Mouse (Mus musculus) neural tube, embryonic 11.5 days (tissue): ENCODE results near the gene 3110082I17Rik. TPM values are rescaled to one million over a fixed set of nuclear protein-coding genes. Genes with fewer than 3 reads are reported as not detected.

Experiments used
- ATAC-seq: fragments of 200-750 bp; cut with Nextera tagmentation; 2 replicates; pipeline ENCODE4 v1.8.0; 2017; ENCODE audit warnings: moderate number of reproducible peaks, mild to moderate bottlenecking, moderate TSS enrichment, moderate library complexity; ENCODE audit not compliant: insufficient read depth, low FRiP score, low TSS enrichment
- DNase-seq: peaks from one replicate; pipeline ENCODE4 v3.0.0-alpha.2; 2015; ENCODE audit warnings: low spot score
- H3K27ac ChIP-seq: fragments of 300-500 bp; sonication (generic); 2 replicates; pipeline ENCODE4 v1.5.1; 2014; ENCODE audit warnings: low read depth, mild to moderate bottlenecking, low read length
- H3K27me3 ChIP-seq: fragments of 300-500 bp; sonication (generic); 2 replicates; pipeline ENCODE4 v1.6.1; 2014; ENCODE audit warnings: mild to moderate bottlenecking, low read length, mixed read lengths; ENCODE audit not compliant: control insufficient read depth, insufficient read depth
- H3K36me3 ChIP-seq: fragments of 300-500 bp; sonication (generic); 2 replicates; pipeline ENCODE4 v1.6.1; 2014; ENCODE audit warnings: mild to moderate bottlenecking, low read length, moderate library complexity, mixed read lengths; ENCODE audit not compliant: control insufficient read depth, insufficient read depth
- H3K4me1 ChIP-seq: fragments of 300-500 bp; sonication (generic); 2 replicates; pipeline ENCODE4 v1.6.1; 2014; ENCODE audit warnings: low read length, mixed read lengths; ENCODE audit not compliant: control insufficient read depth, insufficient read depth
- H3K4me2 ChIP-seq: fragments of 300-500 bp; sonication (generic); 2 replicates; pipeline ENCODE4 v1.6.1; 2014; ENCODE audit warnings: low read depth, mild to moderate bottlenecking, moderate library complexity
- H3K4me3 ChIP-seq: fragments of 300-500 bp; sonication (generic); 2 replicates; pipeline ENCODE4 v1.5.1; 2014; ENCODE audit warnings: low read depth, low read length
- H3K9ac ChIP-seq: fragments of 300-500 bp; sonication (generic); 2 replicates; pipeline ENCODE4 v1.6.1; 2014; ENCODE audit warnings: mild to moderate bottlenecking, low read length
- H3K9me3 ChIP-seq: fragments of 300-500 bp; sonication (generic); 2 replicates; pipeline ENCODE4 v1.6.1; 2016; ENCODE audit warnings: low read length; ENCODE audit not compliant: control insufficient read depth
- WGBS: fragments of 180-500 bp; shearing (Covaris S2); extraction: QIAGEN DNeasy Blood & Tissue Kit; methylation state at CpG from one replicate; pipeline ENCODE4 v1.1.7; 2014; 5-methylcytosine and 5-hydroxymethylcytosine counted together
- polyA plus RNA-seq: library from polyadenylated mRNA; unstranded; fragments of >200 nt; fragmentation: Nextera tagmentation; extraction: Ambion mirVana; gene quantifications from 2 replicates; pipeline ENCODE4 v1.2.1, GENCODE M21; 2014

The 3110082I17Rik gene
- polyA plus RNA-seq, 1 experiment from 2014 or later = 37.6 TPM

DNA sequence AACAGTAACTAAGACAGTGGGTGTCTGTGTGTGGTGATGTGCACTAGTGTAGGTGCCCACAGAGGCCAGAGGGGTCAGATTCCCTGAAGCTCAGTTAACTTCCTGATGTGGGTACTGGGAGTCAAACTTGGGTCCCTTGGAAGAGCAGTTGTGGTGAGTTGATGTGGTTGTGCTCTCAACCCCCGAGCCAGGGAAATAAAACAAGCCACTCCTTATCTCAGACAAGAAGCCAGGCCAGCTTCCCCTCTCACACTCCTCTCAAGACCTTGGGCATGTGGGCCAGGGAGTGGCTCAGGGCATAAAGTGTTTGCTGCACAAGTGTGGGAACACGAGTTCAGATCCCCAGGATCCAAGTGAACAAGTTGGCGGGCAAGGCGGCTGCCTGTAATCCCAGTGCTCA lies 6.5 kb upstream of the 3110082I17Rik start:
- WGBS = 75% methylated on average over 4 of the region's 4 CpGs
- no peaks in the 10 kb centered on the region for H3K9me3 ChIP-seq
- H3K27me3 ChIP-seq = no peaks in the 10 kb centered on the region
- no peak overlapping the region for H3K9ac ChIP-seq
- no peak overlapping the region for H3K4me2 ChIP-seq
- H3K4me1 ChIP-seq = no peaks in the 10 kb centered on the region
- ATAC-seq = no peak
- peaks cover 6% of the 10 kb centered on the region; the same call in 1 of the 2 replicates for H3K36me3 ChIP-seq
- DNase-seq = no peak
- no peak overlapping the region for H3K27ac ChIP-seq
- H3K4me3 ChIP-seq = no peak overlapping the region

DNA sequence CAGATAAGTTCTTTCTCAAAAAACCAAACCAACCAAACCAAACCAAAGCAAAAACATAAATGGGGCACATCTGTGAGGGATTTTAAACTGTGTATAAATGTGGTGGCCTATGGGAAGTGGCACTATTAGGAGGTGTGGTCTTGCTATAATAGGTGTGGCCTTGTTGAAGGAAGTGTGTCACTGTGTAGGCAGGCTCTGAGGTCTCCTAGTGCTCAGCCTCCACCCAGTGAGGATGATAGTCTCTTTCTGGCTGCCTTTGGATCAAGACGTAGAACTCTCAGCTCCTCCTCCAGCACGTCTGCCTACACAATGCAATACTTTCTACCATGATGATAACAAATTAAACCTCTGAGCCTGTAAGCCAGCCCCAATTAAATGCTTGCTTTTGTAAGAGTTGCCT lies 6.0 kb upstream of the 3110082I17Rik start:
- Histone ChIP-seq H3K4me1 (no peaks in the 10 kb centered on the region), H3K4me3 (no peak overlapping the region), H3K4me2 (no peak overlapping the region), H3K27me3 (no peaks in the 10 kb centered on the region), H3K27ac (no peak overlapping the region), H3K36me3 (peaks cover 2% of the 10 kb centered on the region; the same call in 1 of the 2 replicates), H3K9me3 (no peaks in the 10 kb centered on the region), H3K9ac (no peak overlapping the region)
- WGBS = 75% methylated on average over 2 of the region's 2 CpGs
- ATAC-seq (no peak), DNase-seq (no peak)

DNA sequence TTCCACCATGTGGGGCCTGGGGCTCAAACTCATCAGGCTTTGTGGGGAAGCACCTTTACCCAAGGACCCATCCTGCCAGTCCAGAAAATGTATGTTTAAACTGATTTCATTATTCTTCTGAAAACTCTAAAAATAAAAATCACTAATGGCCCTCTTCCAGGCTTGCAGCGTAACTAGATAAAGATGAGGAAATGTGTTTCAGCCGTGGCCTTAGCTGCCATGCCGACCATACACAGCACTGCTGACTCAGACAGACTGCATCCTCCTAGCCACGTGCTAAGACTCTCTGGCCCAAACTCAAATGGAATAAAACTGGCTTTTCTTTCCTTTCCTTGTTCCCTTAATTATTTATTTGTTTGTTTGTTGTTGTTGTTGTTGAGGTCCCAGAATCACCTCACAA lies 4.5 kb upstream of the 3110082I17Rik start:
- Histone ChIP-seq H3K36me3 (no peaks in the 10 kb centered on the region), H3K9me3 (no peaks in the 10 kb centered on the region), H3K9ac (no peak overlapping the region), H3K4me3 (no peak overlapping the region), H3K4me1 (no peaks in the 10 kb centered on the region; the same call in 1 of the 2 replicates), H3K4me2 (no peak overlapping the region), H3K27ac (no peak overlapping the region), H3K27me3 (no peaks in the 10 kb centered on the region)
- no peak for ATAC-seq
- DNase-seq = no peak
- 86% methylated on average over 4 of the region's 4 CpGs for WGBS

DNA sequence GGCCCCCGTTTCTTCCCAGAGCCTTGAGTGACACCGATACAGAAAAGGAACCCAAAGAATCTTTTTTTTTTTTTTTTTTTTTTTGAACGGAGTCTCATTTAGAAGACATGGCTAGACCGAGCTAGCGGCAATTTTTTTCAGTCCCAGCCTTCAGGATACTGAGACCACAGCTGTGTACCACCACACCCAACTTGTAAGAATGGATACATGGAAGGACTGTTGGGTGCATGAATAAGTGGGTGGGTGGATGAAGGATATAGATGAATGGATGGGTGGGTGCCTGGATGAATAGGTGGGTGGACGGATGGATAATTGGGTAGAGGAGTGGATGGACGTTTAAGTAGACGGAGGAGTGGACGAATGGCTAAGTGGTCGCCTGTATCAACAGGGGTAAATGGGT lies 389 bp downstream of the 3110082I17Rik start:
- 10% methylated on average over 10 of the region's 10 CpGs for WGBS
- H3K36me3 ChIP-seq = no peaks in the 10 kb centered on the region
- ATAC-seq = 0 out of 2 replicates have a peak, but pooled peaks have one; percentile 27
- H3K27me3 ChIP-seq = no peaks in the 10 kb centered on the region
- peaks cover 4% of the 10 kb centered on the region; the same call in 1 of the 2 replicates for H3K4me1 ChIP-seq
- H3K27ac ChIP-seq = no peak overlapping the region
- DNase-seq = no peak
- peak overlapping the region; percentile 59 for H3K4me3 ChIP-seq
- peak overlapping the region; percentile 50; the same call in 1 of the 2 replicates for H3K9ac ChIP-seq
- H3K4me2 ChIP-seq = peak overlapping the region; percentile 63
- no peaks in the 10 kb centered on the region for H3K9me3 ChIP-seq

DNA sequence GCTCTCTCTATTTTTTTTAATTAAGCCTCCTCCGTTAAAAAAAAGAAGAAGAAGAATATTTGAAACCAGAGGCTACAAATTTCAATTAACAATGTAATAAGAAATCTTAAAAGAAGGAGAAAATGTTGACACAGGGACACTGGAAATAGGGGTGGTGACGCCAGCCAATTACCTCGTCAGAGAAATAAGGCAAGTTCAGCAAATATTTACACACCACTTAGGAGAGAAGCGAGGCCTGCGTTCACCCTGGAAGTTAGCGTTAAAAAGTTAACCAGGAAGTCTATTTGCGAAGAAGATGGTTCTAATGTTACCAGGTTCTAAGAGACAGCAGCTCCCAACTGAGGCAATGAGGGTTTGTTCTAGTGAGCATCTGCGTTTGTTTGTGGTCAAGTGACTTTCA lies 3.1 kb downstream of the 3110082I17Rik start:
- no peaks in the 10 kb centered on the region for H3K9me3 ChIP-seq
- H3K27ac ChIP-seq = no peak overlapping the region
- no peak overlapping the region for H3K9ac ChIP-seq
- ATAC-seq (no peak), DNase-seq (no peak)
- peaks cover 4% of the 10 kb centered on the region; the same call in 1 of the 2 replicates for H3K4me1 ChIP-seq
- no peaks in the 10 kb centered on the region for H3K36me3 ChIP-seq
- 95% methylated on average over 8 of the region's 8 CpGs for WGBS
- no peak overlapping the region for H3K4me3 ChIP-seq
- no peak overlapping the region for H3K4me2 ChIP-seq
- no peaks in the 10 kb centered on the region for H3K27me3 ChIP-seq

DNA sequence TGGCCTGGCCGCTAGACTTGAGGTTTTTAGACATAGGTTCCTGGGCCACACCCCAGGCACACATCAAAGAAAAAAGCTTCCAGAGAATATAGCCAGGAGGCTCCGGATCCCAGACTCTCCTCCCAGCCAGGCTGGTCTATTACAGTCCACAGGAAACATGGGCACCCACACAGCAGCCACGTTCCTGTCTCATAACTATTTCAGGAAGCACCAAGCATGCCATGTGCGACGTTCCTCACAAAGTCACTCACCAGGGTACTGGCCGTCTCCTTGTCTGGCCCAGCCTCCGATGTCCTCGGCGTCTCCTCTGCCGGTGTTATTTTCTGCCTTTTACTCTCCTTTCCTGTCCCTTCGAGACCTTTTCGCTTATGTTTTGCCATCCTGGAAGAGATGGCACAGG lies 5.2 kb downstream of the 3110082I17Rik start:
- DNase-seq (no peak), ATAC-seq (no peak)
- Histone ChIP-seq H3K9ac (no peak overlapping the region), H3K4me2 (no peak overlapping the region), H3K9me3 (no peaks in the 10 kb centered on the region), H3K36me3 (no peaks in the 10 kb centered on the region; the same call in 1 of the 2 replicates), H3K4me3 (no peak overlapping the region), H3K27ac (no peak overlapping the region), H3K27me3 (no peaks in the 10 kb centered on the region), H3K4me1 (peaks cover 4% of the 10 kb centered on the region; the same call in 1 of the 2 replicates)
- 94% methylated on average over 12 of the region's 12 CpGs for WGBS

DNA sequence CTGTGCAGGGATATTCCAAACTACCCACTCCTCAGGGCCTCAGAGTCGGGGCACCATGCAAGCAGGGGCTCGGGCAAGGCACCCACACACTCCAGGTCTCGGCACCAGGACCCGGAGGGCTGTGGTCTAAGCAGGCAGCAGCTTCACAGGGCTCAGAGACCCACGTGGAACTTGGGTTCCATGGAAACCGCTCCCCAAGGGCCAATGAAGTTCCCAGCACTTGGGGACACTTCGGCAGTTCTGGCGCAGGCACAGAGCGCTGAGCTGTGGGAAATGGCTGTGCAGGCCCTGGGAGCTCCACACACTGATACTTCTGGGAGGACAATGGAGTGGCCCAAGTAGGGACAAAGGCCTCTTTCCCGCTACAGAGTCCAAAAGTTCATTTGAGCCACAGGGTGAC lies 7.3 kb downstream of the 3110082I17Rik start:
- Histone ChIP-seq H3K9ac (no peak overlapping the region), H3K4me2 (no peak overlapping the region), H3K27ac (no peak overlapping the region), H3K36me3 (no peaks in the 10 kb centered on the region; the same call in 1 of the 2 replicates), H3K4me1 (peaks cover 12% of the 10 kb centered on the region), H3K9me3 (no peaks in the 10 kb centered on the region), H3K27me3 (no peaks in the 10 kb centered on the region), H3K4me3 (no peak overlapping the region)
- no peak for ATAC-seq
- WGBS = 89% methylated on average over 10 of the region's 10 CpGs
- no peak for DNase-seq

DNA sequence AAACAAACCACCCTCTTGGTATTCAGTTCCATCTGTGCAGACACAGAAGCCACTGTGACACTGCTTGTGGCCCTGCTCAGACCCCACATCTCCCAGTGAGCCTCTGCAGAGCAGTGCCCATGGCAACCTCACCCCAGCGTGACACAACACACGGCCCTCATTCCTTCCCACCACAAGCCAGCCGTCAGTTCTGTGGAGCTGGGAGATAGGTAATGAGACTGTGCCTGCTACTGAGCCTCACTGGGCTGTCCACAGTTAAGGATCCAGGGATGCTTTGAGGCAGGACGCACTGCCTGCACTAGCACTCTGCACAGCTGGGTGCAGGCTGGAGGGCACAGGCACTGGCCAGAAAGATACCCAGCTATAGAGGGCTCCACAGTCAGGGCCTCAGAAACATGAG lies 10.4 kb downstream of the 3110082I17Rik start:
- H3K9ac ChIP-seq = no peak overlapping the region
- ATAC-seq = no peak; the same call in 1 of the 2 replicates
- no peaks in the 10 kb centered on the region for H3K9me3 ChIP-seq
- H3K4me1 ChIP-seq = peaks cover 12% of the 10 kb centered on the region
- no peaks in the 10 kb centered on the region; the same call in 1 of the 2 replicates for H3K36me3 ChIP-seq
- no peak overlapping the region for H3K4me2 ChIP-seq
- no peaks in the 10 kb centered on the region for H3K27me3 ChIP-seq
- DNase-seq = peak; percentile 53
- 29% methylated on average over 4 of the region's 4 CpGs for WGBS
- H3K27ac ChIP-seq = peak overlapping the region; percentile 63
- no peak overlapping the region for H3K4me3 ChIP-seq

DNA sequence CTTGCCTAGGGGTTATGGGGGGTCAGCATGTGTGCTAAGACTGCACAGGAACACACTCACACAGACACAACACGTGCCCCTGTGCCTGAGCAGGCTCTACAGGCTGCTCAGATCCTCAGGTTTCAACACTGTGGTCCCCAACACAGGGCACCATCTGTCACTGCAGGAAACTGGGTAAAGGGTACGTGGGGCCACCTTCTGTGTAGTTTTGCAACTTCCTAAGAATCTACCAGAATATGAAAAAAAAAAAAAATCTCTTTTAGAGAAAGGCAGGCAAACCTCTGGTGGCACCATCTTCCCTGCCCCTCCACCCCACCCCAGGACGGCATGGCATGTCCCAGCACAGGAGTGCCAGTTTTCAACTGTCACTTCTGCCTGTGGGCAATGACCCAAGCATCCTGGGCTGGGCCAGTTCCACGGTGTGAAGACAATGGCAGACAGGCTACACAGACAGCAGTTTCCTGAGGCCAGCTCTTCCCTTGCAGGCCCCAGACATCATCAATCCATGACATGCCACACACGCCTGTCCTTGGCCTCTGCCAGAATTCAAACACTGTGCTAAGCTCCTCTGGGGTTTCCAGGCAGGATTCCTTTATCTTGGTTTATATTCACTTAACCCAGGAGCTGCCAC lies 11.1 kb downstream of the 3110082I17Rik start:
- DNase-seq = no peak

More for the DNA sequence above, 11.1 kb downstream of the 3110082I17Rik start:
- H3K9me3 ChIP-seq = no peaks in the 10 kb centered on the region
- no peak overlapping the region for H3K4me2 ChIP-seq
- H3K36me3 ChIP-seq = no peaks in the 10 kb centered on the region; the same call in 1 of the 2 replicates
- peaks cover 12% of the 10 kb centered on the region for H3K4me1 ChIP-seq
- no peak overlapping the region for H3K9ac ChIP-seq
- WGBS = 46% methylated on average over 5 of the region's 5 CpGs
- no peak overlapping the region for H3K4me3 ChIP-seq
- no peak; the same call in 1 of the 2 replicates for ATAC-seq
- peak overlapping the region; percentile 63; the same call in 1 of the 2 replicates for H3K27ac ChIP-seq
- H3K27me3 ChIP-seq = no peaks in the 10 kb centered on the region
